Mouse (Mus musculus): ENCODE measurements around the gene 4930404H24Rik.
A peak's percentile ranks its signal among the peaks of the same experiment; 100 is the strongest.

Gene 4930404H24Rik

GRCm38 (mm10) chr2:153509211-153510029 lies 16.8 kb downstream of the 4930404H24Rik start:
- peak; percentile 38 for DNase-seq (ENCODE audit: low read depth, low spot score)

GRCm38 (mm10) chr2:153510136-153510535 lies 17.5 kb downstream of the 4930404H24Rik start:
- DNase-seq (ENCODE audit: low read depth, low spot score), result no peak

- DNase-seq (ENCODE audit: low read depth, low spot score), result no peak
Observed at GRCm38 (mm10) chr2:153511562-153511961, 19.0 kb downstream of the 4930404H24Rik start.

- no peak for DNase-seq (ENCODE audit: low read depth, low spot score)
Observed at GRCm38 (mm10) chr2:153512416-153513323, 20.1 kb downstream of the 4930404H24Rik start.

GRCm38 (mm10) chr2:153513983-153514382 lies 21.4 kb downstream of the 4930404H24Rik start:
- no peak for DNase-seq (ENCODE audit: low read depth, low spot score)

GRCm38 (mm10) chr2:153514497-153515380 lies 22.1 kb downstream of the 4930404H24Rik start:
- DNase-seq (ENCODE audit: low read depth, low spot score), result no peak

- DNase-seq (ENCODE audit: low read depth, low spot score), result no peak
Observed at GRCm38 (mm10) chr2:153515582-153515981, 23.0 kb downstream of the 4930404H24Rik start.

- no peak for DNase-seq (ENCODE audit: low read depth, low spot score)
Observed at GRCm38 (mm10) chr2:153516961-153517360, 24.4 kb downstream of the 4930404H24Rik start.

- DNase-seq (ENCODE audit: low read depth, low spot score), result peak; percentile 27
Observed at GRCm38 (mm10) chr2:153520057-153520456, 27.5 kb downstream of the 4930404H24Rik start.

- DNase-seq (ENCODE audit: low read depth, low spot score), result no peak
Observed at GRCm38 (mm10) chr2:153522270-153522669, 29.7 kb downstream of the 4930404H24Rik start.

GRCm38 (mm10) chr2:153523143-153523542 lies 30.6 kb downstream of the 4930404H24Rik start:
- peak; percentile 45 for DNase-seq (ENCODE audit: low read depth, low spot score)

GRCm38 (mm10) chr2:153523656-153524055 lies 31.1 kb downstream of the 4930404H24Rik start:
- DNase-seq (ENCODE audit: low read depth, low spot score), result no peak

GRCm38 (mm10) chr2:153524727-153525126 lies 32.1 kb downstream of the 4930404H24Rik start:
- DNase-seq (ENCODE audit: low read depth, low spot score), result no peak

GRCm38 (mm10) chr2:153525906-153526311 lies 33.3 kb downstream of the 4930404H24Rik start:
- peak; percentile 54 for DNase-seq (ENCODE audit: low read depth, low spot score)

- no peak for DNase-seq (ENCODE audit: low read depth, low spot score)
Observed at GRCm38 (mm10) chr2:153526850-153527530, 34.4 kb downstream of the 4930404H24Rik start.

- peak; percentile 40 for DNase-seq (ENCODE audit: low read depth, low spot score)
Observed at GRCm38 (mm10) chr2:153527580-153528531, 35.3 kb downstream of the 4930404H24Rik start.

GRCm38 (mm10) chr2:153528571-153529364 lies 36.2 kb downstream of the 4930404H24Rik start:
- DNase-seq (ENCODE audit: low read depth, low spot score), result no peak

- no peak for DNase-seq (ENCODE audit: low read depth, low spot score)
Observed at GRCm38 (mm10) chr2:153529365-153529781, 36.8 kb downstream of the 4930404H24Rik start.
